Comparison of ENCODE assay signal across 29 mouse cellular contexts in the genomic region with DNA sequence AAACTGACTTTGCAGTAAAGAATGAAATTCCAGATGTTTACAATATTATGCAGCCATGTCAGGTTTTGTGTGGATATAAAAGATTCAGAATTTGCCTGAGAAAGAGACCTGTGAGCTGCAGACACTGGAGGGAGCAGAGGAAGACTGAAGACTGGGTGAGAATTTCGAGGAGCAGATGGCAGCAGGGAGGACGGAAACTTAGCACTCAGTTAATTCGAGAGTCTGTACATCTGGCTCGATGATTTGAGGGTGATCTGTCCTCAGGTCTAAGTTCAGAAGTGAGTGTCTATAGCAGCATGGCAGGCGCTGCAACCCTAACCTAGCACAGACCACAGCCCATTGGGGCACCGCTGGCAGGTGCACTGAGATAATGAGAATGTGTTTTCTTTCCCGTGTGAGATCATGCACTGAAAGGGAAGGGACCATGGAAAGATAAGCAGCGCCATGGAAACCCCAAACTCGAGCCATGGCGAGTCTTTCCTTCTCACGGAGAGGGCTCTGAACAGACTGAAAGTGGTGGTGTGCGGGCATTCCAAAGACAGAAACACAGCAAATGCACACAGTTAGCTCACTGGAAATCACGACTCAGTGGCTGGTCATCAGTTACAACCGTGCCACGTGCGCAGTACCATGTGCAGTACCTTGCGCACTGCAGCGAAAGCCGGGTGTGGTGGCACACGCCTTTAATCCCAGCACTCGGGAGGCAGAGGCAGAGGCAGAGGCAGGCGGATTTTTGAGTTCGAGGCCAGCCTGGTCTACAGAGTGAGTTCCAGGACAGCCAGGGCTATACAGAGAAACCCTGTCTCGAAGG. TPM values are rescaled to one million over a fixed set of nuclear protein-coding genes. Genes with fewer than 3 reads are reported as not detected.
DNase-seq lines count a peak whose midpoint lies in the region; ATAC-seq and TF ChIP-seq lines count a peak whose summit lies in the region.
"Had no signal": no experiment of that assay in that cellular context is flagged by ENCODE, and none has a peak within 500 bp of the region (broad histone marks: within the 10 kb centered on the region; RNA-seq: fewer than 3 reads in every experiment).

No protein-coding gene starts in this region.

- H3K4me3 ChIP-seq in cortical plate, adult 2 months (ENCODE audit: insufficient read depth, low read length) = no peak overlapping the region
- H3K4me3 ChIP-seq: embryonic facial prominence, embryonic 13.5 days; forebrain, embryonic 12.5 days; heart, embryonic 10.5 days; hindbrain, embryonic 13.5 days; midbrain, embryonic 13.5 days had no signal

- intact Hi-C loops in left cerebral cortex, postnatal 25 days (cut with DNase I) = loop anchor here (5.0 kb wide), 2 partner anchors 67 to 162 kb away; no protein-coding TSS in a partner anchor
- intact Hi-C loops in left cerebral cortex, postnatal 36 days (cut with DNase I) = no loop called here

- H3K4me1 ChIP-seq in cortical plate, adult 2 months (ENCODE audit: control insufficient read depth, insufficient read depth, low read length) = peaks cover 7% of the 10 kb centered on the region
- H3K4me1 ChIP-seq: embryonic facial prominence, embryonic 13.5 days; forebrain, embryonic 12.5 days; heart, embryonic 10.5 days had no signal

- TF ChIP-seq POLR2A in cortical plate, adult 2 months (IDR thresholded peaks at IDR 0.05; ENCODE audit: extremely low read depth, insufficient read depth, low read length) = no peak

- DNase-seq in left cerebral cortex, postnatal 25 days (ENCODE audit: low spot score in 2 of 2) = peak; percentile 43 to 84
- no peak for DNase-seq in left cerebral cortex, postnatal 36 days (ENCODE audit: low spot score in 2 of 2)
- peak; percentile 60 for DNase-seq in right cerebral cortex, adult 18-20 months
- DNase-seq in right cerebral cortex, postnatal 14 days = no peak
- DNase-seq in B cell, adult 2 months = no peak
- DNase-seq in thymus, postnatal 25 days = no peak
- DNase-seq: adrenal gland, postnatal 10 days; cerebellum, adult 11 months; cerebellum, adult 9-10 months; cerebellum, postnatal 36 days; embryo, embryonic 11 days; forebrain, postnatal 0 days; gastrocnemius, postnatal 14 days; heart, postnatal 4 days; kidney, postnatal 14 days; layer of hippocampus, adult 9-11 months; left cerebral cortex, postnatal 4 days; lung, embryonic 14.5 days; lung, postnatal 14 days; retina, postnatal 1 day had no signal

- no peak for TF ChIP-seq CTCF in cortical plate, adult 2 months (IDR thresholded peaks at IDR 0.05; ENCODE audit: extremely low read depth, insufficient read depth, low read length)

- ATAC-seq in megakaryocyte progenitor cell, adult 5-6 weeks (replicated peaks; ENCODE audit: poor library complexity) = peak; percentile 54
- ATAC-seq: forebrain, postnatal 0 days; intestine, postnatal 0 days; midbrain, embryonic 13.5 days; Patski had no signal

- H3K27ac ChIP-seq in cortical plate, adult 2 months (ENCODE audit: insufficient read depth, low read length) = peak overlapping the region; percentile 43
- H3K27ac ChIP-seq: embryonic facial prominence, embryonic 13.5 days; forebrain, embryonic 12.5 days; heart, embryonic 10.5 days; hindbrain, embryonic 13.5 days; midbrain, embryonic 13.5 days had no signal

RNA-seq across cellular contexts. Expression of gene Trappc12, which starts 35.2 kb away (rescaled TPM):
- total RNA-seq in left cerebral cortex, postnatal 25 days (2021) = 10 to 100 TPM; 53.8 to 57.7 TPM
- total RNA-seq in left cerebral cortex, postnatal 36 days (2021) = 10 to 100 TPM; 61.3 to 62.7 TPM
- polyA plus RNA-seq in cortical plate, adult 2 months (2012; rRNA removed) = 59.7 TPM in 2 replicates
- total RNA-seq in megakaryocyte progenitor cell, adult 5-6 weeks (2015) = 28.1 and 34.0 TPM in 2 replicates
- 41.1 and 47.3 TPM in 2 replicates for total RNA-seq in megakaryocyte progenitor cell, adult 5-6 weeks (2017)

RNA-seq across cellular contexts. Expression of gene Eipr1, which starts 36.6 kb away (rescaled TPM):
- 10 to 100 TPM; 60.3 to 62.1 TPM for total RNA-seq in left cerebral cortex, postnatal 25 days (2021)
- total RNA-seq in left cerebral cortex, postnatal 36 days (2021) = 10 to 100 TPM; 63.9 to 65.5 TPM
- 60.0 and 60.1 TPM in 2 replicates for polyA plus RNA-seq in cortical plate, adult 2 months (2012; rRNA removed)
- 21.6 and 25.1 TPM in 2 replicates for total RNA-seq in megakaryocyte progenitor cell, adult 5-6 weeks (2015)
- total RNA-seq in megakaryocyte progenitor cell, adult 5-6 weeks (2017) = 26.6 and 26.9 TPM in 2 replicates

RNA-seq across cellular contexts. Expression of gene Adi1, which starts 40.0 kb away (rescaled TPM):
- total RNA-seq in left cerebral cortex, postnatal 25 days (2021) = 10 to 100 TPM; 26.5 to 29.7 TPM
- 10 to 100 TPM; 32.0 to 36.8 TPM for total RNA-seq in left cerebral cortex, postnatal 36 days (2021)
- 40.7 and 41.7 TPM in 2 replicates for polyA plus RNA-seq in cortical plate, adult 2 months (2012; rRNA removed)
- 125 and 137 TPM in 2 replicates for total RNA-seq in megakaryocyte progenitor cell, adult 5-6 weeks (2015)
- 26.7 and 32.3 TPM in 2 replicates for total RNA-seq in megakaryocyte progenitor cell, adult 5-6 weeks (2017)

Comparison
In these comparisons a context has a peak if more than half of its experiments do, and no peak if none do; other contexts are left out.
1. DNase-seq: peak in left cerebral cortex, postnatal 25 days (2 of 2) and right cerebral cortex, adult 18-20 months (single experiment); none in left cerebral cortex, postnatal 36 days (0 of 2), right cerebral cortex, postnatal 14 days (single experiment), B cell, adult 2 months (0 of 2) and thymus, postnatal 25 days (single experiment).